Mouse (Mus musculus) layer of hippocampus, adult 11-12 months (tissue): ENCODE data around the gene Trip11.

Experiments used
- DNase-seq: peaks from one replicate; pipeline ENCODE4 v3.0.0; 2022; ENCODE audit warnings: low spot score

Trip11 gene

GRCm38 (mm10) chr12:101897113-101897512 lies 16.0 kb downstream of the Trip11 start:
- no peak for DNase-seq

- DNase-seq = no peak
Observed at GRCm38 (mm10) chr12:101893296-101893695, 19.8 kb downstream of the Trip11 start.

DNA sequence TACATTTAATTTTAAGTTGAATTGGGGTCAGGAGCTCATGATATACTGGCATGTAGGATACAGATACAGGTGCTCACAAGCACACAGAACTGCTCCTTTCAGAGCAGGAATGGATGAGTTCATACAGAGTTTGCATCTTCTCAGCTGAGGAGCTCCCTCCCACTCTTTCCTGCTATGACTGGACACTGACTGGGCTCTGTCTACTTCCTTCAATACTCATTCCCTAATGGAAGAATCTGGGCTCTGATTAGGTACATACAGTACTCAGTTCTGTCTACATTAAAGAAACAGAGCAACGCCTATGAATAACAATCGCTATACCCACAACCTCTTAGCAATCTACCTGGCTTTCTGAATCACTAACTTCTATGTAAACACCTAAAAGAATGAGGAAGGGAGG lies 20.2 kb downstream of the Trip11 start:
- no peak for DNase-seq

DNA sequence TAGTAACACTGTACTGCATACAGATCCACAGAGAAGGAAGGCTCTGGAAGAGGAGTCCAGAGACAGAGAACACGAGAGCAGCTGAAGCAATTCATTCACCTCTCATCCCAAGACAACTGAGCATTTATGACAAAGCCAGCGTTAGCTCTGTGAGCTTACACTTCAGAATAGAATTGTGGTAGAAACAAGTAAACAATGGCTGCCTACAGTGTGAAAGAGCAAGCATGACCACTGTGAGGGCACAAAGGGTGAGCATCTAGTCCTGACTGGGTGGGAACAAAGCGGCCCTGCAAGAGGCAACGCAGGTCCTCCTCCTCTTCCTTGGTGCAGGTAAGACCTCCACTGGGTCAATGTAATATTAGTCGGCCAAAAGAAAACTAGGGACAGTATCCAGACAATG lies 22.0 kb downstream of the Trip11 start:
- DNase-seq = no peak

- DNase-seq = no peak
Observed at GRCm38 (mm10) chr12:101889351-101889750, 23.7 kb downstream of the Trip11 start.

GRCm38 (mm10) chr12:101888312-101888711 lies 24.8 kb downstream of the Trip11 start:
- DNase-seq = no peak

DNA sequence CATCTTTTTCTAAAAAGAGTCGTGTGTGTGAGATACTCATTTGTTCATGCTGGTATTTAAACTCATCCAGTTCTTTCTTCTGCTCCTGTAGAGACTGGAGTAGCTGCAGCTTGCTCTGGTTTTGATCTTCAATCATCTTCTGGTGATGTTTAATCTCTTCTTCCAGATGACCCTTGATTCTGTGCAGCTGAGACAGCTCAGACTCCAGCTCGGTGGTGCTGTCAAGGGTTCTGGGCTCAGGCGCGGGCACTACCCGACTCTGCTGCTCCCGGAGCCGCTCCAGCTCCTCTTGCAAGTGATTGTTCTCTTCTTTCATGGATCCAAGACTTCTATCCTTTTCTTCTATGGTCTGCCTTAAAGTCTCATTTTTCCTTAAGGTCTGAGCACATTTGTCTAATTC lies 28.1 kb downstream of the Trip11 start:
- no peak for DNase-seq

DNA sequence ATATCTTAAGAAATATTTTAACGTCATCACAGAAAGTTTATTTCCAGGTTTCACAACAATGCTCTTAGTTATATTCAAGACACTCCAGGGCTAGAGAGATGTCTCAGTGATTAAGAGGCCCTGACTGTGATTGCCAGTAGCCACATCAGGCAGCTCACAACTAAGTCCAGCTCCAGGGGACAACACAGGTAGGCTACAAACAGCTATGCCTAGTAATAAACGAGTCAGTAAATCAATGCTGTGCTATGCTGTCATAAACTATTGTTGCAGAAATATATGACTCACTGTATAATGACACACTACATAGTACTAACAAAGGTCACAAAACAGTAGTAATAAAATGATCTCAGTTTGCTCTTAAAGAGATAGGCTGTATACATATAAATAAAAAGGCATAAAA lies 36.7 kb downstream of the Trip11 start:
- DNase-seq = no peak

- no peak for DNase-seq
Observed at GRCm38 (mm10) chr12:101875107-101875506, 38.0 kb downstream of the Trip11 start.

DNA sequence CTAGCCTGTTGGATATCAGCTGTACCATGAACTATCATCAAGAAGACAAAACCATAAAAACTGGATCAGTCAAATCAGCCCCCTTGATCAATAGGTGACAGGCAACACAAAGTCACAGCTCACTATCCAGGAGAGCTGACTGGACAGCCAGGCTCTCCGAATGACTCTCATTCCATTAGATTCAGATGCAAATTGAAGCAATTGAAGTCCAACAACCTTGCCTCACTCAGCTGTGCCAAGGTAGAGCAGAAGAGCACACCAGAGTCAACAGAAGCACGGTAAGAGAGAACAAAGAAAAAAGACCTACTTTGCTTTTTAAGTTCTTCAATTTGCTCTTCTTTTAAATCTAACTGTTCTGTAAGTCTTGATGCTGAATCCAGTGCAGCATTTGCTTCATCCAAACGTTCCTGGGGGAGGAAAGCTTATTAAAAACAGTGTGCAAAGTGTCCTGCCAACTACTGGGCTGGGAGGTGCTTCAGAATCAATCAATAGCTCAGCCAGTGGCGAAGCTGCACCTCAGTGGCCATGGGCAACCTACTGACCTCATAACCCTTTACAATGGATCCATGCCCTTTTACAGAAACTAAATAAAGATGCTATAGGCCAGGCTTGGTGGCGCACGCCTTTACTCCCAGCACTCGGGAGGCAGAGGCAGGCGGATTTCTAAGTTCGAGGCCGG lies 50.6 kb downstream of the Trip11 start:
- DNase-seq = no peak

DNA sequence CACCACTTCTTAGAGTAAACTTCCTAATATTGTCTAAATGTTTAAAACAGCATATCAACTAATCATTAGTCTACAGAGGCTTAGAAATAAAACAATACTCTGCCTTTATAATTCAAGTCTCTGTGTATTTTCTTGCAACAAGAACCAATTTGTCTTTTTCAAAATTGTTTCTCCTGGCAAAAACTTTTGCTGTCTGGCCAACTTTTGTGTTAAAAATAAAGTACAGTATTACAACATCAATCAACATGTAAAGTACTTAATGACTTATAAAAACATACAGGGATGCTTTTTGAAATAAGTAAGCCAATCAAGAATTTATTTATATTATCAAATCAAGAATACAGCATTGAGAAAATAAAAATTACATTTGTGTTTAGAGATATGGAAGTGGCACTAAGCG lies 52.8 kb downstream of the Trip11 start:
- no peak for DNase-seq

DNA sequence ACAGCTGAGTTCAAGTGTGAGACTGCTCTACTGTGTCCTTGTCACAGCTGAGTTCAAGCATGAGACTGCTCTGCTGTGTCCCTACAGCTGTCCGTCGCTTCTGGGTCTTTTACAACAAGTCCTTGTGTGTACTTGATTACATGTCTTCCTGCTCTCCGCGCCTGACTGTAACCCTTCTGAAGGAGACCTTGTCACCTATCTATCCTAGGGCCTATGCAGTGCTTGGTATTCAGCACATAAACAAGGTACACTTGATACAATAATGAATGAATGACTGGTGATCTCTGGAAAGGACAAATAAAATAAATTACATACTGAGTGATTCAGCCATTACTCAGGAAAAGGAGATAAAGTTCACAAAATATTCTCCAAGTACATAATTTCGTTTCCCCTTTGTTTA lies 55.1 kb downstream of the Trip11 start:
- DNase-seq = no peak

- DNase-seq = no peak
Observed at GRCm38 (mm10) chr12:101854336-101854735, 58.7 kb downstream of the Trip11 start.

DNA sequence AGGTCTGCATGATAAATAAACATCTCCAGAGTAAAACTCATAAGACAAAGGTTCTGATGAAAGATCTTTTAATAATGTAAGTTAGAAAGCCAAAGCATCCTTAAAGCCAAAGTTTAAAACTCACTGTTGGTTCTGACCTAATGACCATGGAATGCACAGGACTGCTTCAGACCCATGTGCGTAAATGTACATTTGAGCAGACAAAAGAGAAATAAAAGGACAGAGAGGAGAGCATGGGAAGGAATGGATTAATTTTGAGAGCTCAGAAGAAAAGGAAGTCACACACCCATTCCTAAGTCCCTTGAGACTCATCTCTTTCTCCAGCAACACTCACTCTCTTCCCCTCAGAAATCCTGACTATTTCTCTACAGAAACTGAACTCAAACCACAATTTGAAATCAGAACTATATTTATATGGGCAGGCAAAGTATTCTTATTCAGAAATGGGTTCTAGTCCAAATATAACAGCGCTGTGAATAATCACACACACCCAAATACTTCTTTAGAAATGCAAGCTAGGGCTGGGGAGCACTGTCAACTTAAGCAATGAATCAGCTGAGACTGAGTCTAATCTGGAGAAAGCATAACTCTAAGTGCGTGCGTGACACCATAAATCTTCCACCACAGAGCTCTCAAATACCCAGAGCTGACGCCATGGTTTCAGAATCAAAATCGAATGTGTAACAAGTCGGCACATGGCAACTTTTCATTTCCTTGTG lies 61.1 kb downstream of the Trip11 start:
- no peak for DNase-seq

DNA sequence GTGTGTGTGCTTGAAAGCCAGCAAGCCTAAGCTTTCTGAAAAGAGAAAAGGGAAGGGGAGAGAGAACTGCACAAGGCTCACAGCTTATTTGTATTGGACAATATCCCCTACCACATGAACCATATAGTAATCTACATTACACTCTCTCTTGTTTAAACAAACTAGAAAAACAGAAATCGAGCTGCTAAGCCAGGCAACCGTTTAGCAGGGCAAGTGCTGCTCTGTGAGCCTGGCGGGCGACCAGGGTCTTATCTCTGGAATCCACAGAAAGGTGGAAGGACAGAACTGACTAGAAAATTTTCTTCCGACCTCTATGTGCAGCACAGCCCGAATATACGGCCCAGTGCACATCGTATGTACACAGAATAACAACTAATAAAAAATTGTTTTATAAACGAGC lies 61.8 kb downstream of the Trip11 start:
- DNase-seq = no peak

- no peak for DNase-seq
Observed at GRCm38 (mm10) chr12:101836546-101837274, 76.4 kb downstream of the Trip11 start.

DNA sequence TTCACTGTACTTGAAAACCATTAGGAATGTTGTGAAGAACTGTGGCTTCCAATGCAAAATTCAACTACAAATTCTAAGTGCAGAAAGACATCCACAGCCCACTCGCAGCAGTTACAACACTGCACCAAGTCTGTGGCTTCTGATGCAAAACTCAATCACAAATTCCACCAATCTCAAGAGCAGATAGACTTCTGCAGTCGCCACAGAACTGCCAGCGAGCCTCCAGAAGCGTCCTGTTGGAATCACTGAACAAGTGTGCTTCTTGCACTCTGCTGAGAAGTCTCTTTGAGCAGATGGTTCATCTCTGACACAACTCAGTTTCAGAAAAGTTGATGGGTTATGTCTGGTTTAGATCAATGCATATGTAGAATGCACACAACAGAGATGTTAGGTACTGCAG lies 78.4 kb downstream of the Trip11 start:
- DNase-seq = no peak

DNA sequence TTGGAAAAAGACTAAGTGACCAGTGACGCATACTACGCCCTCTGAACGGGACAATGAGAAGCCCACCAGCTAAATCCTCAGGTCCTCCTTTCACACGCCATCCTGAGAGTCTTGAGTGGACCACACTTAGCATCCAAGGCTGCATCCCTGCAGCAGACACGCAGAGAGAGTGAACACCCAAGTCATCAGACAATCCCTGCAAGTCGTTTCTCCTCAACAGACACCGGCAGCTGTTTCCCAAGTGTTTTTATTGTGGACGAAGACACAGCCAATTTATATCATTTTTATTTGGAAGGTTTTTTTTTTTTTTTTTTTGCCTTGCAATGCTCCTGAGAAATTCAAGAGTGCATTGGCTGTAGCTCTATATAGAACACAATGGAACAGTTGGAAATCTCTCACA lies 79.3 kb downstream of the Trip11 start:
- DNase-seq = no peak

DNA sequence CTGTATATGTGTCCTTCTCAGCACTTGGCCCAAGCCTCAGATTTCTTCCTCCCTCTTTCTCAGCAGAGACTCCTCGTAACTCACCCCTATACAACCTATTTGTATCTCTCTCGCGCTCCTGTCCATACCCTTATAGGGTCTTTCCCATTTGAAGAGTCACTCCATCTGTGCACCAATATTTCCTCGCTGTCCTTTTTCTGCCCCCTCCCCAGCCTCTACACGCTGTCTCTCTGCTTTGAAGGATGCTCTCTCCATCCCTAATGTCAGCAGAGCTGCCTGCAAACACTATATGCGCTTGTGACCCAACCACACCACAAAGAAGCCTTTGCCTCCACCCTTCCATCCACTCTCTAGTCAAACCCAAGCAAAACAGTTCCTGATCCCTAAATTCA lies 80.0 kb downstream of the Trip11 start:
- no peak for DNase-seq

DNA sequence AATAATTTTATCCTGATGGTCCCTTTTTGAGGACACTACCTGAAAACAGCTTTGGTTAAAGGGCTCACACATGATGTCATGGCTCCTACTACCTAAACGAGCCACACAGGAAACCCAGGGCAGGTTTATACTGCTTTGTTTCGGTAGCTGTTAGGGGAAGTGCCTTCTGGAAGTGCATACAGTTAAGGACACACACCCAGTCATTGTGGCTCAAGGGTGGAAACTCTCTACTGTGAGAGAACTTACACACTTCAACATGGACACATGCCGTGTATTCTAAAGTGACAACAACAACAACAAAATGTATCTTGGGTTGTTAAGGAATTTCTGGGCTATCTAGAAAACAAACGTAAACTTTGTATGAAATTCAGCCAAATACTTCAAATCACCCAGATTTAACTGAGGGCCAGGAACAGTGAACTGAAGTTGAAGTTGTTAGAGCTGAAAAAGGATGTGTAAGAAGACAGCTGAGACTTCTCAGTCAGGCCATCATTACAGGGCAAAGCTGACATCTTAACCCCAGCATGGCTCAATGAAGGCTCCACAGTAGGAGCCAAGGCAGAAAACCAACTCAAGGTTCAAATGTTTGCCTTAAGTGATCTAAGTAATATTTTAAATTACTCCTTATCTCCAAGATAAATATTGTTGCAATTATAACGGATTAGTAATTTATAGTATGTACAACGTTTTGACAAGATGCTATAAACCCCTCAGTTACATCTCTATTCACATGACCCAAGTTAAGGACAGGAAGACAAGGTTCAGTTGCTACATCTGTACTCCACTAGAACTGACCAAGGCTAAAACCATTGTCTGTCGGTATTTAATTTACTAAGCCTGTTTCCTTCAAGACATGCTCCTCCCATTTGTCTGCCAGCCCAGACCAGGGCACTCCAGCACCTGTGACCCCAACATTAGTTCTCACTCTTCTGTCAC lies 80.6 kb downstream of the Trip11 start:
- DNase-seq = no peak

DNA sequence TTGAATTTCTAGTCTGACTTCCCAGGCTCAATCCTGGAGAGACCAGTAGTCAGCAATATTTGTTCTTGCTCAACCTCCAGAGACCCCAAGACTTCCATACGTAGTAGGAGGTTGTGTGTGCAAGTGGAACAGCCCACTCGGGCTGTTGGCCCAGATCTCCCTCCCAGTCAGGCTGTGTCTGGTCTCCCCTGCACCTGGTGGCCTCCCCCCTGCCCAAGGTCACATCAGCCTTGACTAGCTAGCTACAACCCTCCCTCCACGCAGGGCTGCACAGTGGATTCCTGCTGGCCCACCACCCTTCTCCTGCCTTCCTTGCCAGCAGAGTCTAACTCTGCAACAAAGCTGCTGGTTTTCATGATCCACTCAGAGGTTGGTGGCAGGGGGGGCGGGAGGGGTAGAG lies 81.8 kb downstream of the Trip11 start:
- no peak for DNase-seq

GRCm38 (mm10) chr12:101823161-101823560 lies 89.9 kb downstream of the Trip11 start:
- no peak for DNase-seq
